Mouse (Mus musculus) stomach, postnatal 0 days (tissue): Measurements from ENCODE around the gene Setd7. TPM values are rescaled to one million over a fixed set of nuclear protein-coding genes. Genes with fewer than 3 reads are reported as not detected.

Experiments used
- ATAC-seq: fragments of 200-750 bp; cut with Nextera tagmentation; 2 replicates; pipeline ENCODE4 v1.8.0; 2017; ENCODE audit not compliant: low FRiP score, low TSS enrichment
- DNase-seq: peaks from one replicate; pipeline ENCODE4 v3.0.0-alpha.2; 2016; ENCODE audit warnings: low spot score
- H3K27ac ChIP-seq: fragments of 300-500 bp; sonication (generic); replicated peaks from 2 replicates; pipeline ENCODE4 v1.5.1; 2014; ENCODE audit warnings: mild to moderate bottlenecking, control low read depth
- H3K27me3 ChIP-seq: fragments of 300-500 bp; sonication (generic); 2 replicates; pipeline ENCODE4 v1.6.1; 2014; ENCODE audit warnings: low read length; ENCODE audit not compliant: control insufficient read depth, insufficient read depth
- H3K36me3 ChIP-seq: fragments of 300-500 bp; sonication (generic); 2 replicates; pipeline ENCODE4 v1.6.1; 2014; ENCODE audit warnings: low read length, mixed read lengths; ENCODE audit not compliant: control insufficient read depth, insufficient read depth
- H3K4me1 ChIP-seq: fragments of 300-500 bp; sonication (generic); replicated peaks from 2 replicates; pipeline ENCODE4 v1.6.1; 2014; ENCODE audit warnings: antibody characterized with exemption; ENCODE audit not compliant: control insufficient read depth, insufficient read depth
- H3K4me2 ChIP-seq: fragments of 300-500 bp; sonication (generic); replicated peaks from 2 replicates; pipeline ENCODE4 v1.6.1; 2014; ENCODE audit warnings: low read depth, mild to moderate bottlenecking, control low read depth, moderate library complexity
- H3K4me3 ChIP-seq: fragments of 300-500 bp; sonication (generic); 2 replicates; pipeline ENCODE4 v1.5.1; 2014; ENCODE audit warnings: low read depth, low read length, control low read depth
- H3K9ac ChIP-seq: fragments of 300-500 bp; sonication (generic); 2 replicates; pipeline ENCODE4 v1.6.1; 2014; ENCODE audit warnings: mild to moderate bottlenecking, low read length, control low read depth, mixed read lengths
- H3K9me3 ChIP-seq: fragments of 300-500 bp; sonication (generic); 2 replicates; pipeline ENCODE4 v1.6.1; 2016; ENCODE audit warnings: low read length; ENCODE audit not compliant: control insufficient read depth
- CTCF ChIP-seq: IDR thresholded peaks from 2 replicates; pipeline ENCODE4 v1.5.1; 2016; ENCODE audit warnings: antibody characterized with exemption, low read depth, mild to moderate bottlenecking, moderate library complexity
- EP300 ChIP-seq: optimal IDR thresholded peaks from 2 replicates; pipeline ENCODE3; 2016; ENCODE audit warnings: antibody characterized with exemption
- WGBS: fragments of 180-500 bp; shearing (Covaris S2); extraction: QIAGEN DNeasy Blood & Tissue Kit; methylation state at CpG from one replicate; pipeline ENCODE4 v1.1.7; 2014; 5-methylcytosine and 5-hydroxymethylcytosine counted together
- polyA plus RNA-seq: library from polyadenylated mRNA; unstranded; fragments of >200 nt; fragmentation: Nextera tagmentation; extraction: Ambion mirVana; gene quantifications from 2 replicates; pipeline ENCODE4 v1.2.1, GENCODE M21; 2015

Gene Setd7
- polyA plus RNA-seq, 1 experiment from 2014 or later: 1.8 TPM

GRCm38 (mm10) chr3:51505465-51505864 lies 55.2 kb downstream of the Setd7 start:
- no peak for TF ChIP-seq EP300
- TF ChIP-seq CTCF: no peak
- no peak overlapping the region for H3K4me3 ChIP-seq
- H3K4me1 ChIP-seq: no peaks in the 10 kb centered on the region
- H3K9me3 ChIP-seq: no peaks in the 10 kb centered on the region
- ATAC-seq (no peak), DNase-seq (no peak)
- no peak overlapping the region for H3K4me2 ChIP-seq
- 64% methylated on average over 19 of the region's 19 CpGs for WGBS
- H3K27me3 ChIP-seq: no peaks in the 10 kb centered on the region
- H3K36me3 ChIP-seq: no peaks in the 10 kb centered on the region
- no peak overlapping the region for H3K9ac ChIP-seq
- H3K27ac ChIP-seq: no peak overlapping the region

- Histone ChIP-seq H3K4me2 (no peak overlapping the region), H3K4me1 (no peaks in the 10 kb centered on the region), H3K27me3 (no peaks in the 10 kb centered on the region), H3K36me3 (no peaks in the 10 kb centered on the region), H3K9ac (no peak overlapping the region), H3K4me3 (no peak overlapping the region), H3K27ac (no peak overlapping the region), H3K9me3 (no peaks in the 10 kb centered on the region)
- 83% methylated on average over 11 of the region's 11 CpGs for WGBS
- no peak for TF ChIP-seq CTCF
- no peak for TF ChIP-seq EP300
- ATAC-seq: no peak
- DNase-seq: no peak
Observed at GRCm38 (mm10) chr3:51504385-51504952, 56.2 kb downstream of the Setd7 start.

DNA sequence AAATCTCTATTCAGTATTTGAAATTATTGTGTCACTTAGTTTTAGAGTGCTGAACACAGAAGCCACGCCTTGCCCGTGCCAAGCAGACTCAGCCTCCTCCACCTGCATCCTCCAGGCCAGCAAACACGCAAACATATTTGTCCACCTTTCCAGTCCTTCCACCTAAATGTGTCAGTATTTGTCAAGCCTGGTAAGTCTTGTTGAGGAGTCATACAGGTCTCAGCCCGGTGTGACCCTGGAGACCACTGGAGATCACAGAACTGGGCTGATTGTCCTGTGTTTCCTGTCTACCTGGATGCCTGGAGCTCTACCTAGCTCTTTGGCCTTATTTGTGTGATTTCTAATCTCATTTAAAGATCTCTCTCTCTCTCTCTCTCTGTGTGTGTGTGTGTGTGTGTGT lies 60.8 kb downstream of the Setd7 start:
- no peaks in the 10 kb centered on the region for H3K27me3 ChIP-seq
- no peaks in the 10 kb centered on the region for H3K4me1 ChIP-seq
- H3K36me3 ChIP-seq: no peaks in the 10 kb centered on the region
- no peak overlapping the region for H3K27ac ChIP-seq
- 78% methylated on average over 4 of the region's 4 CpGs for WGBS
- ATAC-seq (no peak), DNase-seq (no peak)
- no peak for TF ChIP-seq EP300
- no peak for TF ChIP-seq CTCF
- H3K4me2 ChIP-seq: no peak overlapping the region
- no peak overlapping the region for H3K4me3 ChIP-seq
- H3K9me3 ChIP-seq: no peaks in the 10 kb centered on the region
- no peak overlapping the region for H3K9ac ChIP-seq

DNA sequence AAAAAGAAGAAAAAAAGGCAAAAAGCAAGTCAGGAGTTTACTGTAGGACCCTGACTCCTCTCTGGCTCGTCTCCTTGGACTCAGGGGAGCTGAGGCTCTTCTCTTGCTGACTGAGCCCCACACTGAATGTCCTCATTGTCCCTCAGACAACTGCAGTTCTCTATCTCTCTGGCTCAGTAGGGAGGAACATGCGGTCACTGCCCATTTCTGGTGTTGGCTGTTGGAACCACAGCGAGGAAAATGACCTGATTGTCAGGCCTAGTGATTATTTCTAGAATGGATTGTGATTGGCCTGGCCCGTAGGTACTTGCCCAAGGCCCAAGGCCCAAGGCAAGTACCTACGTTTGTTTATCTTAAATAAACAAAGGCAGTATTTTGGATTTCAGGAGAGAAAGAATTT lies 62.0 kb downstream of the Setd7 start:
- Histone ChIP-seq H3K9me3 (no peaks in the 10 kb centered on the region), H3K27ac (no peak overlapping the region), H3K4me2 (no peak overlapping the region), H3K4me3 (no peak overlapping the region), H3K36me3 (no peaks in the 10 kb centered on the region), H3K9ac (no peak overlapping the region), H3K27me3 (no peaks in the 10 kb centered on the region), H3K4me1 (no peaks in the 10 kb centered on the region)
- 54% methylated on average over 5 of the region's 5 CpGs for WGBS
- ATAC-seq (no peak), DNase-seq (no peak)
- TF ChIP-seq CTCF (no peak), EP300 (no peak)

DNA sequence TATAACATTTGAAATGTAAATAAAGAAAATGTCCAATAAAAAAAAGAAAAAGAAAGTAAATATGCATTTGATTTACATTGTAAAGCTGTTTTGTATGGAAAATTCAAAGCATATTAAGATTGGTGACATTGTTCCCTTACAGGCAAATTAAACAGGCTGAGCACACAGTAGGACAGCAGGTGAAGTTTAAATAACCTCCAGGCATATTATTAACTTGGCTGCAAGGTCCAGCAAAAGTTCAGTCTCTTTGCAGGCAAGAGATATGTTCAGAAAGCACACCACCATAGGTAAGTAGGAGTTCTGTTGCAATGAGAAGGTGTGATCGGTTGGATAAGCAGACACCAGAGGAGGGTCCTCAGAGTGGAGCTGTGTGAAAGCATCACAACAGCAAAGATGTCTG lies 62.7 kb downstream of the Setd7 start:
- H3K4me2 ChIP-seq: no peak overlapping the region
- no peak for DNase-seq
- TF ChIP-seq EP300 (no peak), CTCF (no peak)
- no peak overlapping the region for H3K27ac ChIP-seq
- H3K36me3 ChIP-seq: no peaks in the 10 kb centered on the region
- no peak for ATAC-seq
- no peak overlapping the region for H3K4me3 ChIP-seq
- H3K4me1 ChIP-seq: no peaks in the 10 kb centered on the region
- no peak overlapping the region for H3K9ac ChIP-seq
- no peaks in the 10 kb centered on the region for H3K27me3 ChIP-seq
- no peaks in the 10 kb centered on the region for H3K9me3 ChIP-seq
- 96% methylated on average over 1 of the region's 1 CpGs for WGBS

GRCm38 (mm10) chr3:51495646-51496045 lies 65.0 kb downstream of the Setd7 start:
- H3K4me3 ChIP-seq: no peak overlapping the region
- whole genome bisulfite sequencing: 88% methylated on average over 9 of the region's 9 CpGs
- TF ChIP-seq EP300: no peak
- no peak for TF ChIP-seq CTCF
- H3K9ac ChIP-seq: no peak overlapping the region
- H3K4me1 ChIP-seq: no peaks in the 10 kb centered on the region
- no peak overlapping the region for H3K27ac ChIP-seq
- ATAC-seq (no peak), DNase-seq (no peak)
- no peaks in the 10 kb centered on the region for H3K27me3 ChIP-seq
- no peaks in the 10 kb centered on the region for H3K9me3 ChIP-seq
- no peak overlapping the region for H3K4me2 ChIP-seq
- no peaks in the 10 kb centered on the region for H3K36me3 ChIP-seq
